Mouse (Mus musculus): ENCODE measurements around the gene Cox7a2.

DNA sequence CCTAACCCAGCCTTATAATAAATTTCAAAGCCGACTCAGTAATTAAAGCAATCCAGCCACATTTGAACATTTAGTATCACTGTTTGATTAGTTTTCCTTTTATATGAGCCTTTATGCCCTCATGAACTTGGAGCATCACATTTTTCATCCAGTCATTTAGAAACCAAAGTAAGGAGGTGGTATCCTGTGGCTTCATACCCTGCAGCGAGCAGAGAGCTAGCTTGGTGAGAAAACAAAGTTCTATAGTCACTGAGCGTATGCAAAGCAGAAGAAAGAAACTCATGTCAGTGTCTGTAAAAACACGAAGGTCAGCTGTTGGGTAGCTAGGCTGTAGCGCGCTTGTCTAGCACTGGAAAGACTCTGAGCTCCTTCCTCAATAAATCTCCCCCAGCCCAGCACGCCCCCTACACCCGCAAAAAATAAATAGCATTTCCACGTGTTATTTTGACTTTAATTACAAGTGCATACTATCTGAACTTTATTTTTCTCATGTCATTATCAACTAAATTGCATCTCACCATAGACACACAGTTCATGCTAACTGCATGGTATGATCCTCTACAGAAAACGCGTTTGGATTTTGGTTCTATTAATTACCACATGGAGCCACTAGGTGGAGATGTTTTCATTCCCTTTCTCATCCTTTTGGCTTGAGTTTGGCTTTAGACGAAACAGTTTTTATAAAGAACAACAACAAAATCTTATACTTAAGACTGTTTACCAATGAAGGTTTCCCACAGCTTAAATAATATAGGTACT lies 46.8 kb upstream of the Cox7a2 start:
- no peak for TF ChIP-seq GATA1 (IDR thresholded peaks at IDR 0.05; ENCODE audit: borderline replicate concordance, low read length)
- no peak for TF ChIP-seq FLI1 (IDR thresholded peaks at IDR 0.05; ENCODE audit: low read length)

Measured in megakaryocyte, embryonic 14.5 days (primary cell).